Comparison of ENCODE assay signal across 8 mouse cellular contexts in genomic region chr3:84040476-84041082, GRCm38 (mm10). TPM values are rescaled to one million over a fixed set of nuclear protein-coding genes. Genes with fewer than 3 reads are reported as not detected.
DNase-seq lines count a peak whose midpoint lies in the region; ATAC-seq and TF ChIP-seq lines count a peak whose summit lies in the region.

No protein-coding gene starts in this region.

- H3K4me3 ChIP-seq in layer of hippocampus, adult 2 months = peak overlapping the region; percentile 96
- H3K4me3 ChIP-seq in hindbrain, embryonic 10.5 days = peak overlapping the region; percentile 93
- peak overlapping the region; percentile 88 for H3K4me3 ChIP-seq in liver, embryonic 12.5 days

- WGBS in hindbrain, embryonic 10.5 days = 7% methylated on average over 23 of the region's 23 CpGs
- WGBS in liver, embryonic 12.5 days (ENCODE audit: insufficient replicate concordance) = 2% methylated on average over 23 of the region's 23 CpGs

- peak overlapping the region; percentile 94 for H3K27ac ChIP-seq in layer of hippocampus, adult 2 months
- H3K27ac ChIP-seq in hindbrain, embryonic 10.5 days = peak overlapping the region; percentile 99
- H3K27ac ChIP-seq in liver, embryonic 12.5 days = peak overlapping the region; percentile 97

- ATAC-seq in erythroblast, adult 5-6 weeks (replicated peaks; ENCODE audit: low FRiP score, poor library complexity, severe bottlenecking) = peak; percentile 36
- peak; percentile 42 for ATAC-seq in liver, embryonic 12.5 days
- peak; percentile 40; the same call in 1 of the 2 replicates for ATAC-seq in monocyte, adult 5-6 weeks (replicated peaks; ENCODE audit: insufficient number of reproducible peaks, low FRiP score, low TSS enrichment, poor library complexity, severe bottlenecking)

- H3K9me3 ChIP-seq in hindbrain, embryonic 10.5 days = no peaks in the 10 kb centered on the region
- no peaks in the 10 kb centered on the region for H3K9me3 ChIP-seq in liver, embryonic 12.5 days (replicated peaks)

- peak; percentile 31 for TF ChIP-seq CTCF in layer of hippocampus, adult 2 months (conservative IDR thresholded peaks at IDR 0.05)

- H3K9ac ChIP-seq in liver, embryonic 12.5 days = peak overlapping the region; percentile 85

- peak in 1 of 2 experiments; percentile 25 for DNase-seq in layer of hippocampus, adult 2 months (ENCODE audit: low spot score in 2 of 2)
- DNase-seq in layer of hippocampus, adult 18-20 months (ENCODE audit: low spot score in 2 of 2) = no peak
- DNase-seq in MEL-GATA-1-ER (ENCODE audit: extremely low read depth, low read depth) = peak; percentile 50
- no peak for DNase-seq in hindbrain, embryonic 10.5 days (ENCODE audit: low spot score)
- no peak for DNase-seq in layer of hippocampus, postnatal 14 days (ENCODE audit: low spot score in 2 of 2)

- H3K36me3 ChIP-seq in hindbrain, embryonic 10.5 days = peaks cover 11% of the 10 kb centered on the region; the same call in 1 of the 2 replicates
- no peaks in the 10 kb centered on the region for H3K36me3 ChIP-seq in liver, embryonic 12.5 days

- H3K4me2 ChIP-seq in liver, embryonic 12.5 days = peak overlapping the region; percentile 97

- peaks cover 15% of the 10 kb centered on the region; the same call in 1 of the 2 replicates for H3K27me3 ChIP-seq in hindbrain, embryonic 10.5 days (ENCODE audit: insufficient read depth, poor library complexity, severe bottlenecking)
- no peaks in the 10 kb centered on the region for H3K27me3 ChIP-seq in liver, embryonic 12.5 days (replicated peaks)

- H3K4me1 ChIP-seq in hindbrain, embryonic 10.5 days (replicated peaks) = peaks cover 33% of the 10 kb centered on the region
- H3K4me1 ChIP-seq in liver, embryonic 12.5 days = peaks cover 60% of the 10 kb centered on the region

RNA-seq across cellular contexts. Expression of gene Tmem131l, which starts 0.6 kb away (rescaled TPM):
- total RNA-seq in layer of hippocampus, adult 2 months (2021) = 10 to 100 TPM; 27.4 to 36.5 TPM
- total RNA-seq in layer of hippocampus, adult 18-20 months (2021) = 10 to 100 TPM; 28.0 to 33.3 TPM
- total RNA-seq in erythroblast, adult 5-6 weeks (2015; ENCODE audit: low replicate concordance) = 753 and 807 TPM in 2 replicates
- total RNA-seq in erythroblast, adult 5-6 weeks (2017; ENCODE audit: low replicate concordance) = 938 and 1,004 TPM in 2 replicates
- polyA plus RNA-seq in hindbrain, embryonic 10.5 days (2016; fragmentation: Nextera tagmentation; extraction: Ambion mirVana) = 70.2 and 70.8 TPM in 2 replicates
- 30.3 and 32.0 TPM in 2 replicates for polyA plus RNA-seq in liver, embryonic 12.5 days (2016; fragmentation: Nextera tagmentation; extraction: Ambion mirVana)
- total RNA-seq in monocyte, adult 5-6 weeks (2017) = 41.7 to 63.6 TPM (median 57.3 TPM) in 3 replicates
- total RNA-seq in layer of hippocampus, postnatal 14 days (2021) = 10 to 100 TPM; 31.2 to 42.6 TPM

Comparison
In these comparisons a context has a peak if more than half of its experiments do, and no peak if none do; other contexts are left out.
1. RNA of gene Tmem131l, which starts 0.6 kb away (total RNA-seq): 753 to 1,004 TPM in erythroblast, adult 5-6 weeks; 31.2 to 42.6 TPM in layer of hippocampus, postnatal 14 days, 41.7 to 63.6 TPM in monocyte, adult 5-6 weeks, 27.4 to 36.5 TPM in layer of hippocampus, adult 2 months and 28.0 to 33.3 TPM in layer of hippocampus, adult 18-20 months; every median in the first group is over 10 times any median in the second.
2. Peak in every context shown above with its lines, with median percentiles within 50 percentile points of each other: H3K27ac ChIP-seq, H3K4me3 ChIP-seq and ATAC-seq.